ENCODE assay signal across 8 mouse cellular contexts in the genomic region with DNA sequence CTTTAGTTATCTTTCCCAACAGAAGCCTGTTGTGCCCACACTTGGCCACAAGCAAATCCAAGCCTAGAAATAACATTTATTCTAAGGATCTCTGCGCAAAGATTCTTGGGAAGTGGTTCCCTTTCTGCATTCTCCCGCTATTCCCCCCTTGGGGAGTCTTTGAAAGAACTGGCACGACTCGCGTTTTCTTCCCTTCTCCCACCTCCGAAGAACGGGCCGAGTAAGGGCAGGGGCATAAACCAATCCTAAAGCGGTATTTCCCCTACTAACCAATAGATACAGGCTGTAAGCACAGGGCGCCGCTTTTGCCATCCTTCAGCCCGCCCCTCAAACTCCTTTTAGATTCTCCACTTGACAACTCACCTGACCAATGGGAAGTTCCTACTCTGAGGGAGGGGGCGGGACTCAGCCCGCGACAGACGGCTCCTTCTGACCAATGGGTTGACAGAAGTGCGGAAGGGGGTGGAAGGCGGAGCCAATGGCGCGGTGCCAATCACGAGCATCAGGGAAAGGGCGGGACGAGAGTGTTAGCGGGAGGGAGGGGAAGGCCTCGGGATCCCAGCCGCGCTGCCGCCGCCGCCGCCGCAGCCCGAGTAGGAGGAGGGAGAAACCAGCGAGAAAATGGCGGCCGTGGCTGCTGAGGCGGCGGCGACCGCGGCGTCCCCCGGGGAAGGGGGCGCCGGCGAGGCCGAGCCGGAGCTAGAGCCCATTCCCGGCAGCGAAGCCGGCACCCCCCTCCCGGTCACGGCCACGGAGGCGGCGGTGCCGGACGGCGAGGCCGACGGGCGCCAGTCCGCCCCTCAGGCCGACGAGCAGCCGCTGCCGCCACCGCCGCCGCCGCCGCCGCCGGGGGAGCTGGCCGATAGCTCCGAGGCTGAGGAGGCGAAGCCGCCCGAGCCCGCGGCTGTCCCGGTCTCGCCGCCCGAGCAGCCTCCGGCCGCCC. TPM values are rescaled to one million over a fixed set of nuclear protein-coding genes. Genes with fewer than 3 reads are reported as not detected.
DNase-seq lines count a peak whose midpoint lies in the region; ATAC-seq lines count a peak whose summit lies in the region.

A gene (plus strand): TSS at position 527 of the 943 bp plus-strand sequence.

- no peaks in the 10 kb centered on the region for H3K27me3 ChIP-seq in heart, embryonic 10.5 days (ENCODE audit: insufficient read depth, poor library complexity, severe bottlenecking)
- H3K27me3 ChIP-seq in kidney, embryonic 15.5 days = no peaks in the 10 kb centered on the region

- peak within 1 kb of the TSS; percentile 97 for H3K4me3 ChIP-seq in heart, embryonic 10.5 days
- H3K4me3 ChIP-seq in kidney, embryonic 15.5 days (replicated peaks) = peak within 1 kb of the TSS; percentile 92

- H3K4me1 ChIP-seq in heart, embryonic 10.5 days = peaks cover 7% of the 10 kb centered on the region; the same call in 1 of the 2 replicates
- peaks cover 14% of the 10 kb centered on the region for H3K4me1 ChIP-seq in kidney, embryonic 15.5 days

- peak; percentile 95 to 97 for DNase-seq in B cell, adult 2 months
- peak; percentile 100 for DNase-seq in brain, adult 2 months (ENCODE audit: low read depth, low spot score)
- DNase-seq in heart, embryonic 10.5 days (ENCODE audit: low spot score) = peak; percentile 99
- DNase-seq in liver = peak; percentile 99
- DNase-seq in spleen, postnatal 4 days (ENCODE audit: low spot score in 2 of 2) = peak; percentile 98 to 99

- H3K9me3 ChIP-seq in heart, embryonic 10.5 days = no peaks in the 10 kb centered on the region
- H3K9me3 ChIP-seq in kidney, embryonic 15.5 days (replicated peaks) = no peaks in the 10 kb centered on the region

- peak; percentile 97 for ATAC-seq in erythroblast, adult 5-6 weeks (replicated peaks; ENCODE audit: low FRiP score, poor library complexity, severe bottlenecking)
- ATAC-seq in kidney, embryonic 15.5 days (replicated peaks; ENCODE audit: low FRiP score) = peak; percentile 99
- ATAC-seq in monocyte, adult 5-6 weeks (replicated peaks; ENCODE audit: insufficient number of reproducible peaks, low FRiP score, low TSS enrichment, poor library complexity, severe bottlenecking) = peak; percentile 99

- H3K9ac ChIP-seq in kidney, embryonic 15.5 days = peak within 1 kb of the TSS; percentile 92

- peak within 1 kb of the TSS; percentile 74 for H3K4me2 ChIP-seq in kidney, embryonic 15.5 days

- H3K36me3 ChIP-seq in heart, embryonic 10.5 days = peaks cover 16% of the 10 kb centered on the region
- peaks cover 14% of the 10 kb centered on the region for H3K36me3 ChIP-seq in kidney, embryonic 15.5 days

- WGBS in heart, embryonic 10.5 days = 1% methylated on average over 86 of the region's 87 CpGs
- WGBS in kidney, embryonic 15.5 days = under 1% methylated on average over 67 of the region's 87 CpGs

- H3K27ac ChIP-seq in heart, embryonic 10.5 days = peak within 1 kb of the TSS; percentile 99
- peak within 1 kb of the TSS; percentile 93 for H3K27ac ChIP-seq in kidney, embryonic 15.5 days

RNA-seq across cellular contexts. Expression of the gene that starts here (rescaled TPM):
- 24.0 and 27.1 TPM in 2 replicates for total RNA-seq in erythroblast, adult 5-6 weeks (2015; ENCODE audit: low replicate concordance)
- total RNA-seq in erythroblast, adult 5-6 weeks (2017; ENCODE audit: low replicate concordance) = 26.1 and 31.7 TPM in 2 replicates
- 19.6 and 26.8 TPM in 2 replicates for polyA plus RNA-seq in heart, embryonic 10.5 days (2016; fragmentation: Nextera tagmentation; extraction: Ambion mirVana)
- polyA plus RNA-seq in kidney, embryonic 15.5 days (2015; fragmentation: Nextera tagmentation; extraction: Ambion mirVana) = 29.1 and 30.6 TPM in 2 replicates
- total RNA-seq in monocyte, adult 5-6 weeks (2017) = 18.9 to 56.5 TPM (median 21.2 TPM) in 3 replicates

Comparison
In these comparisons a context has a peak if more than half of its experiments do, and no peak if none do; other contexts are left out.
1. Peak in every context shown above with its lines: DNase-seq, ATAC-seq, H3K4me3 ChIP-seq and H3K27ac ChIP-seq.